Mouse (Mus musculus): ENCODE measurements around the gene Sp8. TPM values are rescaled to one million over a fixed set of nuclear protein-coding genes. Genes with fewer than 3 reads are reported as not detected.

The Sp8 gene
- polyA plus RNA-seq, 1 experiment from 2014 or later, result 9.1 TPM

- H3K9me3 ChIP-seq, result no peaks in the 10 kb centered on the region
- peaks cover 59% of the 10 kb centered on the region for H3K4me1 ChIP-seq (replicated peaks)
- peak overlapping the region; percentile 65 for H3K4me3 ChIP-seq
- peaks cover 10% of the 10 kb centered on the region for H3K36me3 ChIP-seq
- H3K27ac ChIP-seq, result peak overlapping the region; percentile 93; the same call in 1 of the 2 replicates
- DNase-seq (ENCODE audit: low spot score), result no peak
- WGBS, result 19% methylated on average over 12 of the region's 12 CpGs
- H3K27me3 ChIP-seq (ENCODE audit: insufficient read depth, poor library complexity, severe bottlenecking), result peaks cover 84% of the 10 kb centered on the region
Observed at GRCm38 (mm10) chr12:118850851-118851410, 4.8 kb downstream of the Sp8 start.

GRCm38 (mm10) chr12:118853331-118853730, 7.2 kb downstream of the Sp8 start:
- Histone ChIP-seq H3K27me3 (ENCODE audit: insufficient read depth, poor library complexity, severe bottlenecking) (peaks cover 68% of the 10 kb centered on the region), H3K36me3 (peaks cover 10% of the 10 kb centered on the region), H3K9me3 (no peaks in the 10 kb centered on the region), H3K27ac (peak overlapping the region; percentile 24; the same call in 1 of the 2 replicates), H3K4me3 (peak overlapping the region; percentile 65), H3K4me1 (replicated peaks) (peaks cover 54% of the 10 kb centered on the region)
- DNase-seq (ENCODE audit: low spot score), result peak; percentile 48
- whole genome bisulfite sequencing, result 2% methylated on average over 3 of the region's 3 CpGs

GRCm38 (mm10) chr12:118854401-118854800, 8.3 kb downstream of the Sp8 start:
- Histone ChIP-seq H3K36me3 (peaks cover 2% of the 10 kb centered on the region), H3K27me3 (ENCODE audit: insufficient read depth, poor library complexity, severe bottlenecking) (peaks cover 57% of the 10 kb centered on the region), H3K4me3 (peak overlapping the region; percentile 65), H3K27ac (peak overlapping the region; percentile 87), H3K4me1 (replicated peaks) (peaks cover 43% of the 10 kb centered on the region), H3K9me3 (no peaks in the 10 kb centered on the region)
- peak; percentile 40 for DNase-seq (ENCODE audit: low spot score)
- 2% methylated on average over 10 of the region's 10 CpGs for WGBS

- no peaks in the 10 kb centered on the region for H3K9me3 ChIP-seq
- peaks cover 52% of the 10 kb centered on the region for H3K27me3 ChIP-seq (ENCODE audit: insufficient read depth, poor library complexity, severe bottlenecking)
- H3K4me3 ChIP-seq, result peak overlapping the region; percentile 65
- DNase-seq (ENCODE audit: low spot score), result peak; percentile 92
- H3K36me3 ChIP-seq, result no peaks in the 10 kb centered on the region
- H3K27ac ChIP-seq, result peak overlapping the region; percentile 87
- whole genome bisulfite sequencing, result under 1% methylated on average over 34 of the region's 34 CpGs
- peaks cover 41% of the 10 kb centered on the region for H3K4me1 ChIP-seq (replicated peaks)
Observed at GRCm38 (mm10) chr12:118854831-118855453, 8.8 kb downstream of the Sp8 start.

- Histone ChIP-seq H3K36me3 (no peaks in the 10 kb centered on the region), H3K9me3 (no peaks in the 10 kb centered on the region), H3K27me3 (ENCODE audit: insufficient read depth, poor library complexity, severe bottlenecking) (peaks cover 43% of the 10 kb centered on the region), H3K27ac (no peak overlapping the region), H3K4me3 (no peak overlapping the region), H3K4me1 (replicated peaks) (peaks cover 41% of the 10 kb centered on the region)
- DNase-seq (ENCODE audit: low spot score), result peak; percentile 27
- 2% methylated on average over 7 of the region's 7 CpGs for WGBS
Observed at GRCm38 (mm10) chr12:118856151-118856550, 10.0 kb downstream of the Sp8 start.

GRCm38 (mm10) chr12:118872673-118873072, 26.5 kb downstream of the Sp8 start:
- DNase-seq (ENCODE audit: low spot score), result no peak
- 79% methylated on average over 8 of the region's 8 CpGs for WGBS
- Histone ChIP-seq H3K4me1 (replicated peaks) (no peaks in the 10 kb centered on the region), H3K27me3 (ENCODE audit: insufficient read depth, poor library complexity, severe bottlenecking) (no peaks in the 10 kb centered on the region), H3K27ac (no peak overlapping the region), H3K9me3 (no peaks in the 10 kb centered on the region), H3K36me3 (no peaks in the 10 kb centered on the region), H3K4me3 (no peak overlapping the region)

- no peak for DNase-seq (ENCODE audit: low spot score)
- no peaks in the 10 kb centered on the region for H3K4me1 ChIP-seq (replicated peaks)
- no peaks in the 10 kb centered on the region for H3K27me3 ChIP-seq (ENCODE audit: insufficient read depth, poor library complexity, severe bottlenecking)
- H3K36me3 ChIP-seq, result no peaks in the 10 kb centered on the region
- H3K4me3 ChIP-seq, result no peak overlapping the region
- no peak overlapping the region for H3K27ac ChIP-seq
- H3K9me3 ChIP-seq, result no peaks in the 10 kb centered on the region
Observed at GRCm38 (mm10) chr12:118882790-118883189, 36.7 kb downstream of the Sp8 start.

GRCm38 (mm10) chr12:118887964-118888363, 41.8 kb downstream of the Sp8 start:
- no peaks in the 10 kb centered on the region for H3K9me3 ChIP-seq
- H3K27me3 ChIP-seq (ENCODE audit: insufficient read depth, poor library complexity, severe bottlenecking), result no peaks in the 10 kb centered on the region
- no peak overlapping the region for H3K27ac ChIP-seq
- H3K4me3 ChIP-seq, result no peak overlapping the region
- H3K4me1 ChIP-seq (replicated peaks), result no peaks in the 10 kb centered on the region
- WGBS, result 59% methylated on average over 2 of the region's 2 CpGs
- no peaks in the 10 kb centered on the region for H3K36me3 ChIP-seq
- DNase-seq (ENCODE audit: low spot score), result no peak

Other genes with a start within 250 kb of the Sp8 start
- gene Abcb5, start 120.1 kb downstream of the Sp8 start, polyA plus RNA-seq (2016; fragmentation: Nextera tagmentation; extraction: Ambion mirVana), result not detected in 2 replicates